9 mouse cellular contexts compared by ENCODE assay signal in the genomic region with DNA sequence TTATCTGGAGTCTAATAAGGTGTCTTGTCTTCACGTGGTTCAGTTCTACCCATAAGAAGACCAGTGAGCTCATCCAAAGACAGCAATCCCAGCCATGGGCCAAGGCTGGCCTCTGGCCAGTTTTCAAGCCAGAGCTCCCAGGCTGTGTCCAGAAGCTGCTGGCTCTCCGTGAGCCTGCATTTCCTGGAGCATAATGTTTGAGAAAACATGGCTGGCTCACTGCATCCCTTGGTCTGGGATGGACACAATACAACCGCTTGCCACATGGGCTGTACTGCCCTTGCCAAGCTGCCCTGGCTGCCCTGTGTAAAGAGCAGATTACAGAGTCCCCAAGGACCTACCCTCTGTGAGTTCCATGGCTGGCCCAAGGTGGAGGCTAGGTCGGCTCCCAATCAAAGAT.
DNase-seq lines count a peak whose midpoint lies in the region; ATAC-seq lines count a peak whose summit lies in the region.
"Had no signal": no experiment of that assay in that cellular context is flagged by ENCODE, and none has a peak within 500 bp of the region (broad histone marks: within the 10 kb centered on the region; RNA-seq: fewer than 3 reads in every experiment).

No protein-coding gene starts in this region.

- H3K9me3 ChIP-seq in midbrain, embryonic 15.5 days = peaks cover 6% of the 10 kb centered on the region; the same call in 1 of the 2 replicates
- no peaks in the 10 kb centered on the region for H3K9me3 ChIP-seq in midbrain, embryonic 10.5 days (replicated peaks)

- H3K4me3 ChIP-seq in midbrain, embryonic 15.5 days = no peak overlapping the region
- no peak overlapping the region for H3K4me3 ChIP-seq in midbrain, embryonic 10.5 days
- H3K4me3 ChIP-seq: myocyte had no signal

- 0 out of 2 replicates have a peak, but pooled peaks have one; percentile 39 for ATAC-seq in midbrain, embryonic 15.5 days (replicated peaks)
- no peak for ATAC-seq in CD4-positive, CD25-positive, alpha-beta regulatory T cell, adult 4 months

- WGBS in midbrain, embryonic 15.5 days = 72% methylated on average over 4 of the region's 4 CpGs
- WGBS in midbrain, embryonic 10.5 days = 79% methylated on average over 4 of the region's 4 CpGs

- intact Hi-C loops in heart, postnatal 14 days (cut with DNase I) = no loop called here

- H3K27me3 ChIP-seq in midbrain, embryonic 15.5 days (replicated peaks) = no peaks in the 10 kb centered on the region
- no peaks in the 10 kb centered on the region for H3K27me3 ChIP-seq in midbrain, embryonic 10.5 days (ENCODE audit: low read depth, poor library complexity, severe bottlenecking)

- H3K36me3 ChIP-seq in midbrain, embryonic 15.5 days (replicated peaks) = peaks cover 12% of the 10 kb centered on the region; the same call in 1 of the 2 replicates
- H3K36me3 ChIP-seq in midbrain, embryonic 10.5 days = peaks cover 2% of the 10 kb centered on the region; the same call in 1 of the 2 replicates

- no peaks in the 10 kb centered on the region for H3K4me1 ChIP-seq in midbrain, embryonic 15.5 days
- H3K4me1 ChIP-seq in midbrain, embryonic 10.5 days = no peaks in the 10 kb centered on the region

- H3K27ac ChIP-seq in midbrain, embryonic 15.5 days = no peak overlapping the region
- no peak overlapping the region for H3K27ac ChIP-seq in midbrain, embryonic 10.5 days (replicated peaks)

- no peak overlapping the region for H3K9ac ChIP-seq in midbrain, embryonic 15.5 days

- DNase-seq in midbrain, embryonic 10.5 days (ENCODE audit: low spot score) = no peak
- peak; percentile 73 for DNase-seq in cerebellum, adult 8-10 months
- DNase-seq in heart, postnatal 14 days = peak; percentile 80 to 83
- DNase-seq in lung, postnatal 4 days = peak; percentile 75 to 88
- DNase-seq in left cerebral cortex, adult 9 months (ENCODE audit: low spot score in 2 of 2) = no peak
- no peak for DNase-seq in natural killer cell, adult 2 months (ENCODE audit: low spot score in 2 of 2)

- no peak overlapping the region for H3K4me2 ChIP-seq in midbrain, embryonic 15.5 days

Comparison
In these comparisons a context has a peak if more than half of its experiments do, and no peak if none do; other contexts are left out.
1. DNase-seq: peak in cerebellum, adult 8-10 months (single experiment), heart, postnatal 14 days (2 of 2) and lung, postnatal 4 days (2 of 2); none in midbrain, embryonic 10.5 days (single experiment), left cerebral cortex, adult 9 months (0 of 2) and natural killer cell, adult 2 months (0 of 2).